Mouse (Mus musculus) stomach, embryonic 15.5 days (tissue): ENCODE data around the gene Lin52. TPM values are rescaled to one million over a fixed set of nuclear protein-coding genes. Genes with fewer than 3 reads are reported as not detected.

ENCODE experiments used
- ATAC-seq: fragments of 200-750 bp; cut with Nextera tagmentation; 2 replicates; pipeline ENCODE4 v1.8.0; 2017; ENCODE audit warnings: low read depth, moderate number of reproducible peaks, moderate TSS enrichment; ENCODE audit not compliant: insufficient read depth, low FRiP score
- H3K27ac ChIP-seq: fragments of 300-500 bp; sonication (generic); 2 replicates; pipeline ENCODE4 v1.5.1; 2015; ENCODE audit warnings: mild to moderate bottlenecking, inconsistent platforms
- H3K27me3 ChIP-seq: fragments of 300-500 bp; sonication (generic); replicated peaks from 2 replicates; pipeline ENCODE4 v1.6.1; 2015; ENCODE audit warnings: inconsistent platforms
- H3K36me3 ChIP-seq: fragments of 300-500 bp; sonication (generic); 2 replicates; pipeline ENCODE4 v1.6.1; 2015; ENCODE audit warnings: inconsistent platforms
- H3K4me1 ChIP-seq: fragments of 300-500 bp; sonication (generic); 2 replicates; pipeline ENCODE4 v1.6.1; 2015; ENCODE audit warnings: inconsistent platforms
- H3K4me2 ChIP-seq: fragments of 300-500 bp; sonication (generic); 2 replicates; pipeline ENCODE4 v1.6.1; 2015; ENCODE audit warnings: mild to moderate bottlenecking, inconsistent platforms
- H3K4me3 ChIP-seq: fragments of 300-500 bp; sonication (generic); replicated peaks from 2 replicates; pipeline ENCODE4 v1.5.1; 2015; ENCODE audit warnings: inconsistent platforms
- H3K9ac ChIP-seq: fragments of 300-500 bp; sonication (generic); 2 replicates; pipeline ENCODE4 v1.6.1; 2015; ENCODE audit warnings: inconsistent platforms
- H3K9me3 ChIP-seq: fragments of 300-500 bp; sonication (generic); 2 replicates; pipeline ENCODE4 v1.6.1; 2016; ENCODE audit warnings: inconsistent platforms
- WGBS: fragments of 180-500 bp; shearing (Covaris S2); methylation state at CpG from one replicate; pipeline ENCODE4 v1.1.7; 2015; 5-methylcytosine and 5-hydroxymethylcytosine counted together
- polyA plus RNA-seq: library from polyadenylated mRNA; unstranded; fragments of >200 nt; fragmentation: Nextera tagmentation; extraction: Ambion mirVana; gene quantifications from 2 replicates; pipeline ENCODE4 v1.2.1, GENCODE M21; 2015

Gene Lin52
- polyA plus RNA-seq, 1 experiment from 2014 or later, result 15.5 TPM

DNA sequence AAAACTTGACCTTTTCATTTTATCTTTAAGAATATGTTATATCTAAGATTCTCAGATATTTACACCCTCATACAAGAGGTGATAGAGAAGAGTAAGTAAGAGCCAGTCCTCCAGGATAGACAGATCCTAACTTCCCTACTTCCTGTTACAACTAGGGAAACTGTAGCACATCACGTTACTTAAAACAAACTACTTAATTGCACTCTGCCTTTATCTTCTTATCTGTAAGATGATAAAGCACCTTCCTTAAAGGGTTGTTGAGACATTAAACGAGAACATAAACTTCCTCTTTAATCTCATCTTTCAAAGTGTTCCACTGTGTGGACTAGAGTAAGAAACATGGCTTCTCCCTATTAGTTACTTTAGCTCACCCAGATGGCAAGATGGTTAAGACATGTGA, 12.5 kb upstream of the Lin52 start:
- Histone ChIP-seq H3K27ac (no peak overlapping the region), H3K9me3 (no peaks in the 10 kb centered on the region), H3K9ac (no peak overlapping the region), H3K4me1 (no peaks in the 10 kb centered on the region), H3K4me3 (no peak overlapping the region), H3K4me2 (no peak overlapping the region), H3K27me3 (no peaks in the 10 kb centered on the region), H3K36me3 (no peaks in the 10 kb centered on the region)
- ATAC-seq, result no peak
- WGBS, result 53% methylated on average over 2 of the region's 2 CpGs

DNA sequence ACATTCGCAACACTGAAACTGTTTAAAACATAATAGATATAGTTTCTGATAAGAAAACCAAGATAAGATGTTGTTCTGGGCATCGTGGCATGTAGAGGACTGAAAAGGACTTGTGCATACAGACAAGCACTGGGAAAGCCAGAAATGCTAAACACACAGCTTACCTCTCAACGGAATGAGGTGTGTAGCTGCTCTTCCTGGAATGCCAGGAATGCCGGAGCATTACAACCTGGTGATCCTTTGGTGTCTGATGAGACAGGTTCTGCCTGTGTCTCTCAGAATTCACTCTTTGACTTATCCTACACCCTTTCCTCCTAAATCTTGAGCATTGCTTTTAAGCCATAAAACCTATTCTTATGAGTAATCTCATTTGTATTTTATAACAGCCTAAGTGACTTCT, 8.7 kb upstream of the Lin52 start:
- H3K27ac ChIP-seq, result no peak overlapping the region
- H3K4me2 ChIP-seq, result no peak overlapping the region
- H3K9ac ChIP-seq, result no peak overlapping the region
- no peaks in the 10 kb centered on the region for H3K36me3 ChIP-seq
- ATAC-seq, result no peak
- H3K9me3 ChIP-seq, result no peaks in the 10 kb centered on the region
- no peak overlapping the region for H3K4me3 ChIP-seq
- no peaks in the 10 kb centered on the region for H3K4me1 ChIP-seq
- no peaks in the 10 kb centered on the region for H3K27me3 ChIP-seq
- 68% methylated on average over 4 of the region's 4 CpGs for WGBS

- no peak overlapping the region for H3K4me2 ChIP-seq
- 64% methylated on average over 1 of the region's 1 CpGs for WGBS
- H3K9me3 ChIP-seq, result no peaks in the 10 kb centered on the region
- ATAC-seq, result no peak
- no peaks in the 10 kb centered on the region for H3K27me3 ChIP-seq
- peaks cover 8% of the 10 kb centered on the region; the same call in 1 of the 2 replicates for H3K4me1 ChIP-seq
- no peak overlapping the region for H3K4me3 ChIP-seq
- no peak overlapping the region for H3K27ac ChIP-seq
- H3K9ac ChIP-seq, result no peak overlapping the region
- no peaks in the 10 kb centered on the region for H3K36me3 ChIP-seq
These were observed 3.8 kb upstream of the Lin52 start for GRCm38 (mm10) chr12:84447386-84447785.

DNA sequence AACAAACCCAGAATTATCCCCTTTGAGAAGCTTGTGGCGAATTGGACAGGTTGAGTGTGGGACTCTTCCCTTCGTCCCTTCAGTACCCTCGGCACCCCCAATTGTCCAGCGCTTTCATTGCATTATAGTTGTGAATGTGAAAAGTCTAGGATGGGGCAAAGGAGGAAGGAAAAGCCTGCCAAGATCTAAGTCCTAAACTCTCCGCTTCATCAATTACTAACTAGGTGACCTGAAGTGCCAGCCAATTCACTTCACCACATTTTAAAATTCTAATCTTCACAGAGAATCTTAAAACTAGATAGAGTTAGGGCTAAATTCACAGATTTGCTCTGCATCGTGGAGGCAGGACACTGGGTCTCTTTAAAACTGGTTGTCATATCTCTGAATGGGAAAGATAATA, 3.0 kb upstream of the Lin52 start:
- Histone ChIP-seq H3K27ac (no peak overlapping the region), H3K4me1 (peaks cover 11% of the 10 kb centered on the region), H3K36me3 (no peaks in the 10 kb centered on the region), H3K4me2 (no peak overlapping the region), H3K9ac (no peak overlapping the region), H3K4me3 (no peak overlapping the region), H3K27me3 (no peaks in the 10 kb centered on the region), H3K9me3 (no peaks in the 10 kb centered on the region)
- WGBS, result 88% methylated on average over 6 of the region's 6 CpGs
- ATAC-seq, result no peak

- WGBS, result 49% methylated on average over 10 of the region's 10 CpGs
- no peak for ATAC-seq
- Histone ChIP-seq H3K27me3 (no peaks in the 10 kb centered on the region), H3K27ac (no peak overlapping the region), H3K9me3 (no peaks in the 10 kb centered on the region), H3K4me2 (peak overlapping the region; percentile 90), H3K36me3 (no peaks in the 10 kb centered on the region), H3K9ac (no peak overlapping the region), H3K4me1 (peaks cover 11% of the 10 kb centered on the region), H3K4me3 (peak overlapping the region; percentile 71)
These were observed 1.3 kb upstream of the Lin52 start for GRCm38 (mm10) chr12:84449887-84450286.

- Histone ChIP-seq H3K27me3 (no peaks in the 10 kb centered on the region), H3K4me2 (peak overlapping the region; percentile 90), H3K9me3 (no peaks in the 10 kb centered on the region), H3K4me3 (peak overlapping the region; percentile 71), H3K4me1 (peaks cover 11% of the 10 kb centered on the region), H3K9ac (peak overlapping the region; percentile 56), H3K36me3 (no peaks in the 10 kb centered on the region), H3K27ac (peak overlapping the region; percentile 78)
- WGBS, result 0% methylated on average over 6 of the region's 6 CpGs
- ATAC-seq, result no peak
These were observed 888 bp upstream of the Lin52 start for GRCm38 (mm10) chr12:84450351-84450717.

GRCm38 (mm10) chr12:84451801-84452200, 579 bp downstream of the Lin52 start:
- no peaks in the 10 kb centered on the region for H3K27me3 ChIP-seq
- no peak for ATAC-seq
- peak overlapping the region; percentile 71 for H3K4me3 ChIP-seq
- H3K9me3 ChIP-seq, result no peaks in the 10 kb centered on the region
- peaks cover 11% of the 10 kb centered on the region for H3K4me1 ChIP-seq
- WGBS, result under 1% methylated on average over 11 of the region's 11 CpGs
- H3K9ac ChIP-seq, result peak overlapping the region; percentile 61; the same call in 1 of the 2 replicates
- no peaks in the 10 kb centered on the region for H3K36me3 ChIP-seq
- H3K27ac ChIP-seq, result 0 out of 2 replicates have a peak overlapping the region, but pooled peaks have one; percentile 2
- H3K4me2 ChIP-seq, result peak overlapping the region; percentile 84

DNA sequence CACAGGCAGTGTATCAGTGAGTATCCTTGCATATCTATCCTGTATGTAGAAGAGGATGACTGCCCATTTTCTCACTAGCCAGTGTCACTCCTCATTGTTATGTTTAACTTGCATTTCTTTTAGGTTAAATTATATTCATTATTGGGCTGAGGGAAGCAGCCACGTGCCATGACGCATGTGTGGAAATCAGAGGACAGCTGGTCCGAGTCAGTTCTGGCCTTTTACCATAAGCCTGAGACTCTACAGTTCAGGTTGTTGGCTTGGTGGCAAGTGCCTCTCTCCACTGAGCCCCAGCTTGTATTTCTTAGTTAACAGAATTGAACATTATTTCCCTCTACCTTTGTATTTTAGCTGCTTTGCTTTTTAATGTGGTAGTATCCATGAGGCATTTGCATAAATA, 5.7 kb downstream of the Lin52 start:
- Histone ChIP-seq H3K36me3 (peaks cover 8% of the 10 kb centered on the region), H3K9ac (no peak overlapping the region), H3K27me3 (no peaks in the 10 kb centered on the region), H3K27ac (no peak overlapping the region), H3K9me3 (no peaks in the 10 kb centered on the region), H3K4me1 (peaks cover 3% of the 10 kb centered on the region), H3K4me3 (no peak overlapping the region), H3K4me2 (no peak overlapping the region)
- no peak for ATAC-seq
- 85% methylated on average over 3 of the region's 3 CpGs for WGBS

- Histone ChIP-seq H3K4me1 (no peaks in the 10 kb centered on the region), H3K36me3 (peaks cover 19% of the 10 kb centered on the region), H3K4me2 (no peak overlapping the region), H3K27ac (no peak overlapping the region), H3K9me3 (no peaks in the 10 kb centered on the region), H3K9ac (no peak overlapping the region), H3K27me3 (no peaks in the 10 kb centered on the region), H3K4me3 (no peak overlapping the region)
- WGBS, result 54% methylated on average over 1 of the region's 1 CpGs
- no peak for ATAC-seq
These were observed 8.6 kb downstream of the Lin52 start for GRCm38 (mm10) chr12:84459845-84460244.

- no peaks in the 10 kb centered on the region for H3K9me3 ChIP-seq
- WGBS, result 85% methylated on average over 5 of the region's 5 CpGs
- ATAC-seq, result no peak
- H3K4me2 ChIP-seq, result no peak overlapping the region
- H3K27ac ChIP-seq, result no peak overlapping the region
- peaks cover 19% of the 10 kb centered on the region for H3K36me3 ChIP-seq
- H3K4me3 ChIP-seq, result no peak overlapping the region
- no peaks in the 10 kb centered on the region for H3K4me1 ChIP-seq
- H3K27me3 ChIP-seq, result no peaks in the 10 kb centered on the region
- no peak overlapping the region for H3K9ac ChIP-seq
These were observed 10.2 kb downstream of the Lin52 start for GRCm38 (mm10) chr12:84461416-84461815.

GRCm38 (mm10) chr12:84462856-84463255, 11.6 kb downstream of the Lin52 start:
- Histone ChIP-seq H3K27me3 (no peaks in the 10 kb centered on the region), H3K4me2 (no peak overlapping the region), H3K36me3 (peaks cover 19% of the 10 kb centered on the region), H3K27ac (no peak overlapping the region), H3K9me3 (no peaks in the 10 kb centered on the region), H3K9ac (no peak overlapping the region), H3K4me3 (no peak overlapping the region), H3K4me1 (no peaks in the 10 kb centered on the region)
- no peak for ATAC-seq
- WGBS, result 84% methylated on average over 3 of the region's 3 CpGs

DNA sequence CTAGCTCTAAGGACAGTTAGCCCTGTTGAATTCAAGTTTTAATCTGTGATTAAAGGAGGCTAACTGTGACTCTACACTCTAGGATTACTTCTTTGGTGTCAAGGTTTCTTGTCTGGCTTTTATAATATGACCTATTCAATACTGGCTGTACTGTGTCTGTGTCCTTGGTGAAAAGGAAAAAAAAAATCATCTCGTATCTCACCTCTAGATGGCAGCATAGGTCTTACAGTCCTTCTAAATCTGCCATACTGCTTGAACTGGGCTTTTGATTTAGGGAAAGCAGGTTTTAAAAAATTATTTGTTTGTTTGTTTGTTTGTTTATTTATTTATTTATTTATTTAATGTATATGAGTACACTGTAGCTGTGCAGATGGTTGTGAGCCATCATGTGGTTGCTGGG, 17.5 kb downstream of the Lin52 start:
- H3K9ac ChIP-seq, result no peak overlapping the region
- no peaks in the 10 kb centered on the region for H3K4me1 ChIP-seq
- H3K27ac ChIP-seq, result no peak overlapping the region
- WGBS, result 0% methylated on average over 1 of the region's 1 CpGs
- no peaks in the 10 kb centered on the region for H3K9me3 ChIP-seq
- no peak for ATAC-seq
- H3K4me3 ChIP-seq, result no peak overlapping the region
- no peaks in the 10 kb centered on the region for H3K36me3 ChIP-seq
- H3K4me2 ChIP-seq, result no peak overlapping the region
- no peaks in the 10 kb centered on the region for H3K27me3 ChIP-seq

DNA sequence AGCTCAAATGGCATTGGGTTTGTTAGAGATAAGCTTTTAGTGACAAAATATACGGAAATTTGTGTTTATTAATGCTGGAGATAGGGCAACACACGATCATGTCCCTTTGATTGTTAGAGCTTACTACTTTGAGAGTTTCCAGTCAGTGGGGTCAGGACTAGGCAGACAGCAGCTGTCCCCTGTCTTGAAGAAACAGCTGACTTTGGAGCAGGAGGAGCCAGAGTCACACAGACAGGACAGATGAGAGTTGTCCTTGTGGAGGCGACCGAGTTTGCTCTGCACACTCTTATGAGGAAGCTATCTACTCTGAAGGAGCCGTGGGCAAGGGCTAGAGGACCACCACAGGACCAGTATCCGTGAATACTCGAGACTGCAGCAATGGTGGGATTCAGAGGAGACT, 27.7 kb downstream of the Lin52 start:
- no peak for ATAC-seq
- Histone ChIP-seq H3K4me3 (no peak overlapping the region), H3K9me3 (no peaks in the 10 kb centered on the region), H3K27me3 (no peaks in the 10 kb centered on the region), H3K4me1 (no peaks in the 10 kb centered on the region), H3K27ac (no peak overlapping the region), H3K36me3 (no peaks in the 10 kb centered on the region), H3K9ac (no peak overlapping the region), H3K4me2 (no peak overlapping the region)
- 76% methylated on average over 7 of the region's 7 CpGs for WGBS
